Mouse (Mus musculus): ENCODE results near the gene Mindy2. TPM values are rescaled to one million over a fixed set of nuclear protein-coding genes. Genes with fewer than 3 reads are reported as not detected.

The Mindy2 gene
- polyA plus RNA-seq, 1 experiment from 2014 or later: 9.2 TPM

Other genes with a start within 250 kb of the Mindy2 start
- 175 and 185 TPM in 2 replicates for gene Ccnb2, start 235.6 kb downstream of the Mindy2 start, polyA plus RNA-seq (2016; fragmentation: Nextera tagmentation; extraction: Ambion mirVana)
- 25.5 and 31.7 TPM in 2 replicates for gene Rnf111, start 153.4 kb downstream of the Mindy2 start, polyA plus RNA-seq (2016; fragmentation: Nextera tagmentation; extraction: Ambion mirVana)
- 37.5 and 55.3 TPM in 2 replicates for gene Sltm, start 114.4 kb downstream of the Mindy2 start, polyA plus RNA-seq (2016; fragmentation: Nextera tagmentation; extraction: Ambion mirVana)
- 0.21 and 0.25 TPM in 2 replicates for gene Gm10642, start 923 bp downstream of the Mindy2 start, polyA plus RNA-seq (2016; fragmentation: Nextera tagmentation; extraction: Ambion mirVana)
- 68.2 and 83.0 TPM in 2 replicates for gene Adam10, start 21.8 kb upstream of the Mindy2 start, polyA plus RNA-seq (2016; fragmentation: Nextera tagmentation; extraction: Ambion mirVana)

All from heart, embryonic 10.5 days (tissue).